Mouse (Mus musculus): ENCODE measurements at regions not wholly inside any gene's neighbourhood (a gene's known extent, or its start where the extent isn't known, plus 50 kb on each side); places are given as distances from the start of the nearest gene placed in this dataset.

GRCm38 (mm10) chr17:51407046-51407445 lies 227.9 kb upstream of the Tbc1d5 start:
- no peak for ATAC-seq

GRCm38 (mm10) chr17:51405059-51405458 lies 225.9 kb upstream of the Tbc1d5 start:
- 82% methylated on average over 3 of the region's 3 CpGs for WGBS
- H3K27me3 ChIP-seq (replicated peaks; ENCODE audit: control insufficient read depth, insufficient read depth, low read length): no peaks in the 10 kb centered on the region
- no peaks in the 10 kb centered on the region for H3K9me3 ChIP-seq (replicated peaks; ENCODE audit: control insufficient read depth, low read length)
- no peaks in the 10 kb centered on the region for H3K36me3 ChIP-seq (ENCODE audit: control insufficient read depth, insufficient read depth, low read length)
- DNase-seq (ENCODE audit: low spot score): no peak
- H3K9ac ChIP-seq (ENCODE audit: low read length): no peak overlapping the region
- H3K27ac ChIP-seq (ENCODE audit: low read depth, low read length): no peak overlapping the region
- no peaks in the 10 kb centered on the region for H3K4me1 ChIP-seq (ENCODE audit: control insufficient read depth, insufficient read depth, low read length)
- no peak overlapping the region for H3K4me3 ChIP-seq (ENCODE audit: low read depth, low read length)
- no peak overlapping the region for H3K4me2 ChIP-seq (ENCODE audit: low read length)
- no peak for ATAC-seq

More at GRCm38 (mm10) chr17:51407046-51407445, 227.9 kb upstream of the Tbc1d5 start:
- DNase-seq (ENCODE audit: low spot score): no peak
- Histone ChIP-seq H3K9ac (ENCODE audit: low read length) (no peak overlapping the region), H3K27ac (ENCODE audit: low read depth, low read length) (no peak overlapping the region), H3K4me2 (ENCODE audit: low read length) (no peak overlapping the region), H3K36me3 (ENCODE audit: control insufficient read depth, insufficient read depth, low read length) (no peaks in the 10 kb centered on the region), H3K4me3 (ENCODE audit: low read depth, low read length) (no peak overlapping the region), H3K27me3 (replicated peaks; ENCODE audit: control insufficient read depth, insufficient read depth, low read length) (no peaks in the 10 kb centered on the region), H3K9me3 (replicated peaks; ENCODE audit: control insufficient read depth, low read length) (no peaks in the 10 kb centered on the region), H3K4me1 (ENCODE audit: control insufficient read depth, insufficient read depth, low read length) (no peaks in the 10 kb centered on the region)
- 92% methylated on average over 4 of the region's 4 CpGs for WGBS

- Histone ChIP-seq H3K4me1 (ENCODE audit: control insufficient read depth, insufficient read depth, low read length) (peaks cover 5% of the 10 kb centered on the region; the same call in 1 of the 2 replicates), H3K27me3 (replicated peaks; ENCODE audit: control insufficient read depth, insufficient read depth, low read length) (no peaks in the 10 kb centered on the region), H3K4me3 (ENCODE audit: low read depth, low read length) (no peak overlapping the region), H3K27ac (ENCODE audit: low read depth, low read length) (no peak overlapping the region), H3K9me3 (replicated peaks; ENCODE audit: control insufficient read depth, low read length) (no peaks in the 10 kb centered on the region), H3K4me2 (ENCODE audit: low read length) (no peak overlapping the region), H3K9ac (ENCODE audit: low read length) (no peak overlapping the region), H3K36me3 (ENCODE audit: control insufficient read depth, insufficient read depth, low read length) (no peaks in the 10 kb centered on the region)
- WGBS: 95% methylated on average over 7 of the region's 7 CpGs
- ATAC-seq: no peak
- DNase-seq (ENCODE audit: low spot score): no peak
These were observed 218.8 kb upstream of the Tbc1d5 start for GRCm38 (mm10) chr17:51397973-51398372.

GRCm38 (mm10) chr17:51393771-51394221 lies 214.6 kb upstream of the Tbc1d5 start:
- H3K27ac ChIP-seq (ENCODE audit: low read depth, low read length): no peak overlapping the region; the same call in 1 of the 2 replicates
- H3K27me3 ChIP-seq (replicated peaks; ENCODE audit: control insufficient read depth, insufficient read depth, low read length): no peaks in the 10 kb centered on the region
- no peak overlapping the region for H3K4me3 ChIP-seq (ENCODE audit: low read depth, low read length)
- no peaks in the 10 kb centered on the region for H3K36me3 ChIP-seq (ENCODE audit: control insufficient read depth, insufficient read depth, low read length)
- peaks cover 5% of the 10 kb centered on the region; the same call in 1 of the 2 replicates for H3K4me1 ChIP-seq (ENCODE audit: control insufficient read depth, insufficient read depth, low read length)
- no peaks in the 10 kb centered on the region for H3K9me3 ChIP-seq (replicated peaks; ENCODE audit: control insufficient read depth, low read length)
- DNase-seq (ENCODE audit: low spot score) (peak; percentile 29), ATAC-seq (peak; percentile 58; the same call in 1 of the 2 replicates)
- H3K4me2 ChIP-seq (ENCODE audit: low read length): 0 out of 2 replicates have a peak overlapping the region, but pooled peaks have one; percentile 14
- H3K9ac ChIP-seq (ENCODE audit: low read length): no peak overlapping the region
- 41% methylated on average over 11 of the region's 11 CpGs for WGBS

- no peak overlapping the region for H3K4me3 ChIP-seq (ENCODE audit: low read depth, low read length)
- WGBS: 71% methylated on average over 10 of the region's 10 CpGs
- no peak overlapping the region for H3K4me2 ChIP-seq (ENCODE audit: low read length)
- DNase-seq (ENCODE audit: low spot score) (no peak), ATAC-seq (no peak)
- peaks cover 5% of the 10 kb centered on the region; the same call in 1 of the 2 replicates for H3K4me1 ChIP-seq (ENCODE audit: control insufficient read depth, insufficient read depth, low read length)
- no peaks in the 10 kb centered on the region for H3K36me3 ChIP-seq (ENCODE audit: control insufficient read depth, insufficient read depth, low read length)
- no peak overlapping the region for H3K9ac ChIP-seq (ENCODE audit: low read length)
- no peak overlapping the region for H3K27ac ChIP-seq (ENCODE audit: low read depth, low read length)
- H3K9me3 ChIP-seq (replicated peaks; ENCODE audit: control insufficient read depth, low read length): no peaks in the 10 kb centered on the region
- no peaks in the 10 kb centered on the region for H3K27me3 ChIP-seq (replicated peaks; ENCODE audit: control insufficient read depth, insufficient read depth, low read length)
These were observed 212.7 kb upstream of the Tbc1d5 start for GRCm38 (mm10) chr17:51391871-51392270.

GRCm38 (mm10) chr17:51382552-51382951 lies 203.4 kb upstream of the Tbc1d5 start:
- Histone ChIP-seq H3K36me3 (ENCODE audit: control insufficient read depth, insufficient read depth, low read length) (no peaks in the 10 kb centered on the region), H3K4me1 (ENCODE audit: control insufficient read depth, insufficient read depth, low read length) (no peaks in the 10 kb centered on the region), H3K9ac (ENCODE audit: low read length) (no peak overlapping the region), H3K4me2 (ENCODE audit: low read length) (no peak overlapping the region), H3K27ac (ENCODE audit: low read depth, low read length) (no peak overlapping the region), H3K4me3 (ENCODE audit: low read depth, low read length) (no peak overlapping the region), H3K27me3 (replicated peaks; ENCODE audit: control insufficient read depth, insufficient read depth, low read length) (no peaks in the 10 kb centered on the region), H3K9me3 (replicated peaks; ENCODE audit: control insufficient read depth, low read length) (no peaks in the 10 kb centered on the region)
- WGBS: 84% methylated on average over 6 of the region's 6 CpGs
- DNase-seq (ENCODE audit: low spot score) (no peak), ATAC-seq (no peak)

GRCm38 (mm10) chr17:51371937-51372479 lies 192.9 kb upstream of the Tbc1d5 start:
- 21% methylated on average over 7 of the region's 7 CpGs for WGBS
- DNase-seq (ENCODE audit: low spot score) (peak; percentile 25), ATAC-seq (peak; percentile 29; the same call in 1 of the 2 replicates)
- H3K9ac ChIP-seq (ENCODE audit: low read length): no peak overlapping the region
- H3K36me3 ChIP-seq (ENCODE audit: control insufficient read depth, insufficient read depth, low read length): no peaks in the 10 kb centered on the region
- peaks cover 10% of the 10 kb centered on the region for H3K4me1 ChIP-seq (ENCODE audit: control insufficient read depth, insufficient read depth, low read length)
- 0 out of 2 replicates have a peak overlapping the region, but pooled peaks have one; percentile 2 for H3K4me2 ChIP-seq (ENCODE audit: low read length)
- no peak overlapping the region for H3K4me3 ChIP-seq (ENCODE audit: low read depth, low read length)
- no peak overlapping the region for H3K27ac ChIP-seq (ENCODE audit: low read depth, low read length)
- H3K27me3 ChIP-seq (replicated peaks; ENCODE audit: control insufficient read depth, insufficient read depth, low read length): no peaks in the 10 kb centered on the region
- no peaks in the 10 kb centered on the region for H3K9me3 ChIP-seq (replicated peaks; ENCODE audit: control insufficient read depth, low read length)

- Histone ChIP-seq H3K27ac (ENCODE audit: low read depth, low read length) (no peak overlapping the region), H3K4me1 (ENCODE audit: control insufficient read depth, insufficient read depth, low read length) (peaks cover 10% of the 10 kb centered on the region), H3K27me3 (replicated peaks; ENCODE audit: control insufficient read depth, insufficient read depth, low read length) (no peaks in the 10 kb centered on the region), H3K9ac (ENCODE audit: low read length) (no peak overlapping the region), H3K9me3 (replicated peaks; ENCODE audit: control insufficient read depth, low read length) (no peaks in the 10 kb centered on the region), H3K4me3 (ENCODE audit: low read depth, low read length) (no peak overlapping the region), H3K36me3 (ENCODE audit: control insufficient read depth, insufficient read depth, low read length) (no peaks in the 10 kb centered on the region), H3K4me2 (ENCODE audit: low read length) (no peak overlapping the region)
- WGBS: 68% methylated on average over 7 of the region's 7 CpGs
- DNase-seq (ENCODE audit: low spot score): peak; percentile 52
- no peak for ATAC-seq
These were observed 191.8 kb upstream of the Tbc1d5 start for GRCm38 (mm10) chr17:51370990-51371389.

GRCm38 (mm10) chr17:51370085-51370484 lies 190.9 kb upstream of the Tbc1d5 start:
- ATAC-seq (no peak), DNase-seq (ENCODE audit: low spot score) (no peak)
- H3K4me2 ChIP-seq (ENCODE audit: low read length): no peak overlapping the region
- peaks cover 10% of the 10 kb centered on the region for H3K4me1 ChIP-seq (ENCODE audit: control insufficient read depth, insufficient read depth, low read length)
- no peak overlapping the region for H3K9ac ChIP-seq (ENCODE audit: low read length)
- H3K9me3 ChIP-seq (replicated peaks; ENCODE audit: control insufficient read depth, low read length): no peaks in the 10 kb centered on the region
- no peak overlapping the region for H3K4me3 ChIP-seq (ENCODE audit: low read depth, low read length)
- H3K27me3 ChIP-seq (replicated peaks; ENCODE audit: control insufficient read depth, insufficient read depth, low read length): no peaks in the 10 kb centered on the region
- H3K36me3 ChIP-seq (ENCODE audit: control insufficient read depth, insufficient read depth, low read length): no peaks in the 10 kb centered on the region
- no peak overlapping the region for H3K27ac ChIP-seq (ENCODE audit: low read depth, low read length)
- 63% methylated on average over 9 of the region's 9 CpGs for whole genome bisulfite sequencing
